Mouse (Mus musculus): ENCODE measurements around the gene Olfr716.
A peak's percentile ranks its signal among the peaks of the same experiment; 100 is the strongest.
"Not testable (repeated sequence)": the region's sequence is repeated elsewhere in the genome, so short reads cannot be mapped to it uniquely, and the experiment has no call there.

Olfr716 gene

GRCm38 (mm10) chr7:107138027-107138426, at the start of gene Olfr716:
Gene Olfr716 (plus strand): TSS chr7:107138327.
- not testable (repeated sequence) for DNase-seq (ENCODE audit: low spot score)

DNA sequence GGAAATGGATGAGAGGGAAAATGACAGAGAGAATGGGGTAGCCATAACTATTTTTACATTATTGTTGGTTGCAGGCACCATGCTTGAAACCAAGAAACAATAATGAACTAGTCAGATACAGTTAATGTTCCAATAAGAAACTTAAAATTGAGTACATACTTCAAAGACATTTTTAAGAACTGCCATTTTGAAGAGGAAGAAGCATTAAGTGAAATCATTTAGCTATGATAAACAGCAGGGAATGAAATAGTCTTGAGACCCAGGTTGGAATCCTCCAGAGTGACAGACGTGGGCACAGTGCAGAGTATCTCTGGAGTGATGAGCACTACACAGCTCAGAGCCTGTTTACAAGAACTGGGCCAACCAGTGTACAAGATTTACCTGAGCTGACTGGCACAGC, 45.2 kb upstream of the Olfr716 start, which contains the start of gene Olfr17:
Gene Olfr17, plus strand, starts transcription at position 301 of the 400 bp plus-strand sequence.
- DNase-seq (ENCODE audit: low spot score), result no peak

DNA sequence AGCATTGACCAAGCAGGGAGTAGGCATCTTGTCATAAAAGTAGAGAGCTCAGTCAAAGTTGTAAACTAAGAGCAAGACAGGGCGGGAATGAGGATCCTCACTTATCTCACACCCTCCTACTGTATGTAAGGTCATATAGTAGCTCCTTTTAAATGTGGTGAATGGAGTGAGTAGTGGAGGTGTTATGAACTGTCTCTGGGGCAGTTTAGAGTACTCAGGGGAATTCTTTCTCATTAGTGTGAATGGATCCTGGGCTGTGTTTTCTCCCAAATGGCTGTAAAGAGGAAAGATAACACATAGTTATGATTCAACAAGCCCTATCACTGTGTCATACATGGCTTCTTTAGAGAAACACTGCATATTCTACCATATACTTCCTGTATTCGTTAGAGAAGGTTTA, 27.9 kb upstream of the Olfr716 start, which contains the start of gene Olfr715b:
Gene Olfr715b, minus strand, starts transcription at position 101 of the 400 bp plus-strand sequence.
- DNase-seq (ENCODE audit: low spot score), result not testable (repeated sequence)

GRCm38 (mm10) chr7:107130983-107131382, 7.1 kb upstream of the Olfr716 start, which contains the start of gene Olfr715:
Gene Olfr715 (minus strand): TSS chr7:107131083.
- not testable (repeated sequence) for DNase-seq (ENCODE audit: low spot score)

GRCm38 (mm10) chr7:107166690-107167089, 28.6 kb downstream of the Olfr716 start, which contains the start of gene Nlrp14:
Gene Nlrp14 (plus strand): TSS chr7:107166990.
- DNase-seq (ENCODE audit: low spot score), result no peak

- DNase-seq (ENCODE audit: low spot score), result peak; percentile 5
These were observed 42.3 kb downstream of the Olfr716 start for GRCm38 (mm10) chr7:107180406-107180805.

Data from embryo, embryonic 10.5 days (tissue).